Mouse (Mus musculus) frontal cortex, adult (tissue): ENCODE data around the gene Pcdh19.
"Not testable (repeated sequence)": the region's sequence is repeated elsewhere in the genome, so short reads cannot be mapped to it uniquely, and the experiment has no call there.

Source experiments
- ATAC-seq: cut with Nextera tagmentation; 2 replicates; pipeline ENCODE4 v1.9.2; 2017; ENCODE audit warnings: mild to moderate bottlenecking, moderate library complexity, mixed read lengths; ENCODE audit not compliant: low TSS enrichment

The Pcdh19 gene

DNA sequence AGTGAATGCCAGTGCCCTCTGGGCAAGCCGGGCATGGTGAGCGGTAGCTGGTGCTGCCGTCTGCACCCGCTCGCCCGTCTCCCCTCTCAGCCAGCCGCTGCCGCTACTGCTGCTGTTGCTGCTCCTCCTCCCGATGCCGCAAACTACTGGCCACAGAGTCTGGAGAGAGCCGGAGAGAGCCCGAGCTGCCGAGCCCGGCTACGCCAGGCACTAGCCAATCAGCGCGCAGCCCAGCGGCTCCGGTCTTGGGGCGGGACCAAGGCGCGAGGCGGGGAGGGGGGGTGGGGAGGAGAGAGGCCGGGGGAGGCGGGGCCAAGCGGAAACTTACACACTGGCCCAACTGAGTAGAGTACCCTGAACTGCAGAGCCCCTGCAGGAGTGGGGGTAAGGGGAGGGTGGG, at the start of gene Pcdh19:
Gene Pcdh19, minus strand, starts transcription at position 148 of the 400 bp plus-strand sequence.
- peak; percentile 88 for ATAC-seq

DNA sequence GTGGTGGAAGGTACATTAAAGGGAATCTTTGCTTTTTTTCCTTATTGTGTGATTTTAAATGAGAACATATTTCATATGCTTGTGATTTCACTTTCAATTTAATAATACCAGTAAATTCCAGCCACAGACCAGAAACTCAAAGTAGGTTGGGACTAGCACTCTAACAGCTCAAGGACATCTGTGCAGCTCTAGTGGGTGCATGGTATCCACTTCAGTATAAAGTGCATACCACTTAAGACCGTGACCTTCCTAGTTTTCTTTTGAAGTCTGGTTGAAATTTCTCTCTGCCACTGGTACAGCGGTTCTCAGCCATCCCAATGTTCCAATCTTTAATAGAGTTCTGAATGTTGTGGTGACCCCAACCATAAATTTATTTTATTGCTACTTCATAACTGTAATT, 47.1 kb upstream of the Pcdh19 start:
- no peak for ATAC-seq

DNA sequence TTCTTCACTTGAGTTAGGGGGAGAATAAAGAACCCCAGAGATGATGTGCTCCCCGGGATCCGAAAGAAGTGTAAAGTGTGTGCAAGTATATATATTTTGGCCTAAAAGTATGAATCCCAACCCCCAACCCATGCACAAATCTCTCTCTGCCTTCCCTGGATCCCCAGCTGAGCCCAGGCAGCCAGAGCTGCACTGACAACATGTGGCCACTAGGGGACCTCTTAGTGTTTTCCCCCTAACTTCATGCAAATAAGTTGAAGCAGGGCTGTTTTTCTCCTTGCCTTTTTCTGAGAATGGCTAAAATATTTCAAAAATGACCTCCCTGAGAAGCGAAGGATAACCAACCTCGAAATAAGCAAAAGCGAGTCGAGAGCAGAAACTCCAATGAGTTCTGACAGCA, 46.2 kb upstream of the Pcdh19 start:
- ATAC-seq = peak; percentile 62; the same call in 1 of the 2 replicates

DNA sequence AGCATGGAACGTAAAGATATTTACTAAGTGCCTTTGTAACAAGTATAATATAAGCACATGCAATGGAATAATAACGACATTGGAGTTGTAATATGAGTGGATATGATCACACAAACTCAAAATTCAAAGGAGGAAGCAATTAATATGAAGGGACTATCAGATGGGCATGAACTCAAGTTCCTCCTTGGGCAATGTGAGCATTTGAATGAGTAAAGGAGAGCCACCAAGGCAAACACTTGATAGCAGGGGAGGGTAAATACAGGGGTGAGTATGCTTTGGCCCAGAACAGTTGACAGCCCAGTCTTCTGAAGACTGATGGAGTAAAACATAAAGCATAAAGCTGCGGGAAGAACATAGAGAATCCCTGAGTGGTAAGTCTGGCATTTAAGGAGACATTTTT, 32.7 kb upstream of the Pcdh19 start:
- no peak for ATAC-seq

DNA sequence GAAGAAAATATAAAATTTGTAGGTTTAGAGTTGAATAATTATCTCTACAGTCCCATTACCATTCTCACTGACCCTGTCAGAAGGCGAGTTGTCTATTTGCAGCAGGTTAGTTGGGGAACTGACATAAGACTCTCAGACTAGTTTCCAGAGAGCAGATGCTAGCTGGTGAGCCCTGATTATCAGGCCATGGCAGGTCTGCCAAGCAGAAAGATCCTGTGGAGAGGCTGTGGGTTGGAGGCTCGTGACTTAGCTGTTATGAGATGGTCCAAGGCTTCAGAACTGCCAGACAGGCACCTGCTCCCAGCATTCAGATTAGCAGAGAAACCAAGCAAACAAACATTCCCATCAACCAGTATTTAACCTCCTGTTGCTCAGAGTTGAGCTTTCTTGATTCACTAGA, 21.8 kb upstream of the Pcdh19 start:
- no peak for ATAC-seq

DNA sequence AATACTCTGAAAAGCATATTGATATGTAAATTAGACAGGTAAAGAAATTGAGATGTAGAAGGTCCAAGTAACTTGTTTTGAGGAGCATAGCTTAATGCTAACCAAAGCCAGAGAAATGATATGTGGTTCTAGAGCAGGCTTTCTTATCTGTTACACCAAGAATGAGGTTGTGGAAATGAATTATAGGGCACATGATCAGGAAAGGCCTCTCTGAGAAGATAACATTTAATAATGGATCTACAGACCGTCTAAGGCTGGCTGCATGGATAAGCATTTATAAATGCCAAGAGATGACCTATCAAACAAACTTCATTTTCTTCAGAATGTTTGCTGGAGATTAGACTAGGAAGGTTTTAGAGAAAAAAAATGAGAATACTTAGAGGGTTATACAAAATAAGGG, 14.1 kb upstream of the Pcdh19 start:
- ATAC-seq = no peak

DNA sequence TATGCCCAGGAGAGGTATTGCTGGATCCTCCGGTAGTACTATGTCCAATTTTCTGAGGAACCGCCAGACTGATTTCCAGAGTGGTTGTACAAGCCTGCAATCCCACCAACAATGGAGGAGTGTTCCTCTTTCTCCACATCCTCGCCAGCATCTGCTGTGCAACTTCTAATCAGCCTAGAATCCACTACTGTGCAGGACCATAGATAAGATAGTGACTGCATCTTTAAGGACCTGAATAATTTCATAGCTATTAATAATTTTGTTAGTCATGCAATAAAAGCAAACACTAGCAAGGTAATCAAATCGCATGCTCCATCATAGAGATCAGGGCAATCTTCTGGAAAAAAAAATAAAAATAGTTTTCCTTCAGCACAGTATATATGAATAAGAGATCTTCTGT, 9.1 kb upstream of the Pcdh19 start:
- not testable (repeated sequence) for ATAC-seq

DNA sequence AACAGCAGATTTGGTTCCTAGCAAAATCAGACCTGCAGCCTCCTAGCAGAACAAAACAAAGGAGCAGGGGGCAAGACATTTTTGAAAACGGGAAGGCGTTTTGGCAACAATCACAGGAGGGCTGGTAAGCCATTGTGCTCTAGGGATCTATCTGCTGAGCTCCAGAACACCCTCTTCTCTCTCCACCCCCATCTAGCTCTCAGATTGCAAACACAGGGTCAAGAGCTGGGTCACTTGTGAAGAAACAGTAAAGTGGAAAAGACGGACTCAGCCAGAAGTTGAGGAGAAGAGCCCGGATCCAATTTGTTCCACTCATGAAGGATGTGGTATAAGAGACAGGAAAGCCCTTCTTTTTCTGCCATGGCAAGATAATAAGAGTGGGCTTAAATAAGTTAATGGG, 7.7 kb upstream of the Pcdh19 start:
- no peak for ATAC-seq

DNA sequence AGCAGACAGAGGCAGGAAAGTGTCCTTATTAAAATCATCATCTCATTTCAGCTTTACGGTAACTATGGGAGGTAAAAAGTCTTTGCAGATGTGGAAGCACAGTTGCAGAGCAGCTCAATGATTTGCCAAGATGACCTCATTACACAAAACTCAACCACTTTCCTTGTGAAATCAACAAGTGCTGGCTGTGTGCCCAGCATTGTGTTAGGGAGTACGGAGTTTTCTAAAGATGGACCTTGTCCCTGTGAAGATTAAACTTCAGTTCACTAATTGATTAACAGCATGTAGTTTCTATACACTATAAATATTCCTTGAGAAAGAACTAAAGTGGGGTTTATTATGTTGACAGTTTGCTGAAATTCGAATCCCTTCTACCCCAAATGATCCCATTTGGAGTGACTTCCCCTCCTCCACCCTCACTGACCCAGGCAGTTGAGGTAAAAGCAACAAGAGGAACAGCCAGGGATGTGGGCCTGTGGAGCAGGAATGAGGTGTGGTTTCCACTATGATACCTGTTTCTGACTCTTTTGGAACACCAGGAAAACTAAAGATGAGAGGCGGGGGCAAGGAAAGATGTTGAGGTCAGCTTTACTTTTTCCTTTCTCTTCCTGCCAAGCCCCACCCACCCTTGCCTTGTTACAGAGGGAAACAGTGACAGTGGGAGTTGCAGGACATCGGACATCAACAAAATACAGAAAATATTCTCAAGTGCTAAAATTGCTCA, 4.4 kb upstream of the Pcdh19 start:
- ATAC-seq = no peak

DNA sequence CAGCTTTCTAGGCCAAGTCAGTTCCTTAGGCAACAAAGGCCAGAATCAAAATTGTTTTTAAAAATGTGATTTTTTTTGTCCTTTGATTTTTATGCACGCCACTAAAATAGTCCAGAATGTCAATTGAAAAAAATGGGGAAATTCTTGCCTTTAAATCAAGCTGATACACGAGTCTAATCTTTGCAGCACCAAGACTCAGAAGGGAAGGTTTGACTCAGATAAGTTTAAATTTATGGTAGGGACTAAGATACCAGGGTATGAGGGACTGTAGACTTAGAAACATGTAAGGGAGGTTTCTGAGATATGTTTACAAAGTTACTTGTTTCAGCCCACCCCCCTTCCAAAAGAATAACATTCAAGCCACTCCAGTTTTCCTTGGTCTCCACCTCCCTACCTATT, 3.6 kb upstream of the Pcdh19 start:
- no peak for ATAC-seq

DNA sequence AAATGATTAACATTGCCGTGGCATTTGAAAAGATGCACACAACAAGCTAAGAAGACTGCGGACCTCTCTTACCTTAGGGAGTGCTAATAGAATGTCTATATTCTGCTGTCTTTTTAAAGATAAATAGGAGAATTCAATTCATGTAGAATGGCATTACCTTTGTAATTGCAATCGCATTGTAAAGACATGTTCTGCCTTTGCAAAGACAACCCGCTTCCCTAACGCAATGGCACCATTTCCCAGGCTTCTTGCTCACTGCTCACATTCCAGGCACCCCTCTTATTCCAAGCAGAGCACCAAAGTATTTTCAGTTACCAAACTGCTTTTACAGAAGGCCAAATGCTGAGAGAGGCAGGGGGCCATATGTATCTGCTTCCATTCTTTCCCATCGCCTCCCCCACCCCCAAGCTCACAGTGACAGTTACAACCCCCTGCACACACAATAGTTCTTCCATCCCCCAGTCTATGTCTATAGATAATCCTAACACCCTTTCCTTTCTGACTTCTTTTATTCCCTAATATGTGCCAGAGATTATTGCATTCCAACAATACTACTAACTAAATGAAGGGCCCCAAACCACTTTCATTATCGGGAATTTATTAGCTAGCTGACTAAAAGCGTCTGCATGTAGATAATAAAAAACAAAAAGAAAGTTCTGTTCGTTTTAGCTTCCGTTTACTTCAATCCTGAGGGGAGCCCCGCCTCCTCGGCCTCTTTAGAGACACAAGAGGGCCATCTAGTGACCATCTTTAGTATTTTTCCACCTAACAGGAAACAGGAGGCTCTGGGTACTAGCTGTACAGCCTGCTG, 3.0 kb upstream of the Pcdh19 start:
- ATAC-seq = peak; percentile 69

DNA sequence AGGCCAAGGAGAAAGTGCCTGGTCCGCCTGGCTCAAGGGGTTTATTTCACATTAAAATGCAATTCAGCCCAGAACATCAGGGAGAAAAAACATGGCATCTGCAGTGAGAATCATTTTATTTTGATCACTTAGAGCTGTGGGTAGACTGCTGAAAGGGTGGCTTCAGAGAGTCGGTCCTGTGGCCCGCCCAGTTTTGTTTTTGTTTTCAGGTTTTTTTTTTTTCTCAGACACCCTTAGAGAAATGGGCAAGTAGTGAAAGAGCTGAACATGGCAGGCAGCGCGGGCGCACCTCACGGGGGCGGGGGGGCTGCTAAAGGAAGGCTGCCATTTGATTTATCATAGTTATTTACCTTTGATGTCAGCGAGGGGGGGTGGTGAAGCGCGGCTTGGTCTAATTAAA, 2.0 kb upstream of the Pcdh19 start:
- ATAC-seq = no peak

DNA sequence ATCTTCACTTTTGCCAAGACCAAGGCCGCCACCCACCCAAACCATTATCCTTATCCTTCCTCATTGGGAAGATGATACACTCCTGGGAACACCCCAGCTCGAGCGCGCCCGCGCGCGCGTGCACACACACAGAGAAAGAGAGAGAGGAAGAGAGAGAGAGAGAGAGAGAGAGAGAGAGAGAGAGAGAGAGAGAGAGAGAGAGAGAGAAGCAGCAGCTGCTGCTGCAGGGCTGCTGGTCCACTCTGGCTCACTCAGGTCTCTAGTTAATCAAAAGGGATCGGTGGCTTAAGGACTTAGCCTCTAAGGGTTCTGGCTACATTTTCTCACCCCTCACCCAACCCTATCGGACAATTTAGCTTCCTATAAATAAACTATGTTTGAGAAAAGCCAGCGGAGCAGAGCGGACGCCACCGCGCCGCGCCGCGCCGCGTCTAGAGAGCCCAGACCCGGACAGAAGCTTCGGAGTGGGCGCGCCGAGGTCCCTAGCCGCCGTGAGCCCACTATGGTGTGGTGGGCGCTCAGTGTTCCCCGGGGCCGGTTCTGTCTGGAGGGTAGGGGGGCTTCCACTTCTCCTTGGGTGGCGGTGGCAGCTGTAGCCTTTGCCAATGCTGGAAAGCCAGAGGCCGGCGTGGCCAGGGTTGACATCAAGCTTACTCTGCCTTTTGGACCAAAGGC, 926 bp upstream of the Pcdh19 start:
- ATAC-seq = no peak

DNA sequence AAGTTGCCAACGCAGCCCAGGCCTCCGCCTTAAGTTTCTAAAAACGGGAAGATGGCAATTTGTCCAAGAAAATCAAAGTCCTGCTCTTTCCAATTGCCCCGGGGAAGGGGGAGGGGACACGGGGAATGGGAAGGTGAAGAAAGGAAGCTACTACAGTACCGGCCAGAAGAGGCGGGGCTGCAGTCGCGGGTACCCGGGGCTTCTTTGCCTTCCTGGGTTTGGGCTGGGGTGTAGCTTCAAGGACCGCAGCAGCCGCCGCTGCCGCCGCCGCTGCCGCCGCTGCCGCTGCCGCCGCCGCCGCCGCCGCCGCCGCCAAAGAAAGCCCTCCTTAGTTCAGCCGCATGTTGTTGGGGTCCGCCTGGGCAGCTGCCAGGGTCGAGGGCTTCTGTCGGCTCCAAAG, 631 bp downstream of the Pcdh19 start:
- ATAC-seq = no peak

DNA sequence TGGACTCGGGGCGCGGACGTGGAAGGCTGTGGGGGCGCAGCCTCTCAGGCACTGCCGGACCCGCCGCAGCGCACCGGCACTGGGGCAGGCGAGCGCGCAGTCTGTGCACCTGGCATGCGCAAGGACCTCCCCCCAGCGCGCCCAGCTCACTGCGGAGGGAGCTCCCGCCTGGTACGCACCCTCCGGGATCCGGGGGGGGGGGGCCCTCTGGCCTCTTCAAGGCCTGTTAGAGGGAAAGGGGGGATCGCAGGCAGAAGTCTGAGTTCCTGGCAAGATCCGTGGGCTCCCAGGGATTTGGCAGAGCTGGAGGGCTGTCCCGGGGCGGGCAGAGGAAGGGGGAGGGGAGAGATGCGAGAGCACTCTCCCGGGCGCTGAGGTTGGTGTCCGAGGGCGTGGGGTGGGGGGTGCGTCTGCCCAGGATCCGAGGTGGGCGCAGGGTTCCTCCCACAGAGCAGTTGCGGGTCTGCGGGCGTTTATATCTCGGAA, 1.1 kb downstream of the Pcdh19 start:
- ATAC-seq = no peak

DNA sequence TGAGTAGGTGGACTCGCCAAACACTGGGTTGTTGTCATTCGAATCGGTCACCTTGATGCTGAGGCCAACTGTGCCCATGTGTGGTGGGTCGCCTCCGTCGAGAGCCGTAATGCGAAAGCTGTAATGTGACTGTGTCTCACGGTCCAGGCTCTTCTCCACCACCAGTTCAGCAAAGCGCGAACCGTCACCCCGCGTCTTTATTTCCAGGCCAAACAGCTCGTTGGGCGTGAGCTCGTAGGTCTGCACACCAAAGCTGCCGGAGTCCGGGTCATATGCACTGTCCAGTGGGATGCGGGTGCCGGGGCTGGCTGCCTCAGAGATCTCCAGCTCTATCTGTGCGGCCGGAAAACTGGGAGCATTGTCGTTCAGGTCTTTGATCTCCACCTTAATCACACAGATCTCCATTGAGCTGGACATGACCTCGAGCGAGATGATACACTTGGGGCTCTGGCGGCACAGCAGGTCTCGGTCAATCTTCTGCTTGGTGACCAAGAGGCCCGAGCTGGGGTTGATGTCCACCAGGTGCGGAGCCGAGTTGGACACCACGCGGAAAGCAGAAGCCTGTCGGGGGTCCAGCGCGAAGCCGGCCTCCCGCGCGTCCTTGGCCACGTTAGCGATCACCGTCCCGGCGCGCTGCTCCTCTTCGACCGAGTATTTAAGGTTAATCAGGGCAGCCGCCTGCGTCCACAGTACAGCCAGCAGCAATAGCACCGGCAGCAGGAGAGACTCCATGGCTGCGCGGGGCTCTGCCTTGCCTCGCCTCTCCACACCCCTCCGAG, 2.1 kb downstream of the Pcdh19 start:
- ATAC-seq = no peak

DNA sequence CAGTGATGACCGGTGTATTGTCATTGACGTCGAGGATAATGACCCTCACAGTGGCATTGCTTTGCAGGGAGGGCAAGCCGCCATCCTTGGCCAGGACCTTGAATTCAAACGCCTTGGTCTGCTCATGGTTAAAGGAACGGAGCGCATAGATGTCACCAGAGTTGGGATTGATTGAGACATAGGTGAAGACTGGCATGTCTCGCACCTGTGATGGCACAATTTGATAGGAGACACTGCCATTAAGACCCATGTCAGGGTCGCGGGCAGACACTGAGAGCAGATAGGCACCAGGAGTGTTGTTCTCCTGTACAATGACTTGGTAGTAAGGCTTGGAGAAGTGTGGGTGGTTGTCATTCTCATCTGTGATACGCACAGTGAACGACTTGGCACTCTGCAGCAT, 3.2 kb downstream of the Pcdh19 start:
- no peak for ATAC-seq

DNA sequence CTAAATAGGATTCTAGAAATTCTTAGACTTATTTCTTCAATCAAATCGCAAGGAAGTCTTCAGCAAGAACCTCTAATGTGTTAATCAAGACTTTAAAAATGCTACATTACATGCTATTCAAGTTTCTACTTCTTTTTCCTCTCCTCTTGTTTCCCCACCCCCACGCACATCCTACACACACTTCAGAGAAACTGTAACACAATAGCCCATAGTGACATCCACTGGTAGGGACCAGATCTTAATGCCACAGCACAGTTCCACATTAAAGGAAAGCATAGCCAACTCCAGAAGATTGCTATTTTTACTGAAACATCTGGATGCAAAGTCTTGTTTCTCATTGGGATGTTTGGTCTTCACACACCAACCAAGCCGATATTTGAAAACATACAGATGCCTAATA, 4.8 kb downstream of the Pcdh19 start:
- ATAC-seq = no peak

DNA sequence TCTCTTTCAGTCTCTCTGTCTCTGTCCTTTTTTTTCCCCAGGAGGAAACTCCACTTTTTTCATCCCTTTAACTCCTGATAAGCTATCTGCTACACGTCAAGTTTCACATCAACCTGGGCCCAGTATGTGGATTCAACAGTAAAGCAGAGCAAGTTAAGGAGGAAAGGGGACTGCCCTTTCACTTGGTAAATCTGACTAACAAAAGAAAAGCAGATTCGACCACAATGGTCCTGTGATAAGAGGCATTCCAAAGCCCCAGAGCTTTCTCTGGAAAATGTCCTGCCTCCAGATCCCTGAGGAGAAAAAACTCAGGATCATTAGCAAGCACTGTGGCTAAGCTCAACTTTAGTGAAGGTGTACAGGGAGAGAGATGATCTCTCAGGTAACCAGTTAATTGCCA, 13.7 kb downstream of the Pcdh19 start:
- ATAC-seq = no peak

DNA sequence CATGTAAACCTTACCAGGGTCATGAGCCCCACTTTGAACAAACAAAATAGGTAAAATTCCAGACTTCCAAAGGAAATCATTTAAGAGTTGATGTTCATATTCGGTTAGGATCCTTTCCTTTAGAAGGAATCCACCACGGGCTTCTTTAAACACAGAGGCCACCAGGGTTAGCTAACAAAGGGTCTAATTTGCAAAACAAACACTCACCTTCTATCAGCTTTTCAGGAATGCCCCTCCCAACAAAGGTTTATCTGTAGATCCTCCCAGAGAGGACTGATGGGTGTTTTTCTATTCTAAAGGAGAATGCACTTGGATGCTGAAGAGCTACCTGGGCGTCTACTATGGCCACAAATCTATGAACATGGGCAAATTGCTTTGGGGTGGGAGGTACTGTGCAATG, 15.0 kb downstream of the Pcdh19 start:
- ATAC-seq = no peak

DNA sequence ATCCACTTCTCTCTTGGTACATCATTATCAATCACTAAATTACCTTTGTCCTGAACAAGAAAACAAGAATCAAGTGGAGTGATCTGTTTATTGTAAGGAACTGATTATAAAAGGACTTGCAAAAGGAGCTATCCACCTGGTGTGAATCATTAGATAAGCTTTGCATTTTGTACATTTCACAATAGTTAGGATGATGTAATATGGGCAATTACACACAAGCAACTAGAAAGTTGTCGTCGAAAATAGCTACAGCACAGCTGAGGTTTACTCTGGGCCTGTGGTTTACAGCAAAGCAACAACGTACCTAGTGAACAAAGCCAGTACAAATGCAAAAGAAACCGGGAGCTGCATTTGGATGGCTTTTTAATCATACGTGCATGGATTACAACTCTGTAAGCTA, 28.7 kb downstream of the Pcdh19 start:
- no peak for ATAC-seq
